Mouse (Mus musculus) liver, adult 2 months (tissue): ENCODE data around the gene Olfm1. TPM values are rescaled to one million over a fixed set of nuclear protein-coding genes. Genes with fewer than 3 reads are reported as not detected.

Experiments
- DNase-seq: peaks from one replicate; pipeline ENCODE4 v3.0.0-alpha.2; 2011; ENCODE audit warnings: low read depth, low spot score; ENCODE audit errors: extremely low read depth
- H3K27ac ChIP-seq: fragments of 200-500 bp; replicated peaks from 2 replicates; pipeline ENCODE4 v1.5.1; 2012; ENCODE audit warnings: low read depth, mild to moderate bottlenecking, control low read depth, inconsistent platforms, low read length; ENCODE audit not compliant: insufficient read depth
- H3K27me3 ChIP-seq: fragments of 200-500 bp; 2 replicates; pipeline ENCODE4 v1.6.1; 2012; ENCODE audit warnings: mild to moderate bottlenecking, moderate library complexity, low read length, inconsistent platforms; ENCODE audit not compliant: control insufficient read depth, insufficient read depth
- H3K36me3 ChIP-seq: fragments of 200-500 bp; 2 replicates; pipeline ENCODE4 v1.6.1; 2012; ENCODE audit warnings: low read length, inconsistent platforms; ENCODE audit not compliant: control insufficient read depth, insufficient read depth
- H3K4me1 ChIP-seq: fragments of 200-500 bp; 2 replicates; pipeline ENCODE4 v1.6.1; 2011; ENCODE audit warnings: low read length; ENCODE audit not compliant: control insufficient read depth, insufficient read depth
- H3K4me3 ChIP-seq: fragments of 200-500 bp; 2 replicates; pipeline ENCODE4 v1.5.1; 2011; ENCODE audit warnings: low read depth, mild to moderate bottlenecking, control low read depth, low read length, moderate library complexity; ENCODE audit not compliant: insufficient read depth
- H3K79me2 ChIP-seq: fragments of 200-500 bp; 2 replicates; pipeline ENCODE4 v1.6.1; 2012; ENCODE audit warnings: inconsistent platforms, mild to moderate bottlenecking, low read length, moderate library complexity; ENCODE audit not compliant: control insufficient read depth, insufficient read depth
- H3K9ac ChIP-seq: fragments of 200-500 bp; 2 replicates; pipeline ENCODE4 v1.6.1; 2012; ENCODE audit warnings: low read depth, mild to moderate bottlenecking, control low read depth, inconsistent platforms, low read length
- CTCF ChIP-seq: fragments of 200-500 bp; IDR thresholded peaks from 2 replicates; pipeline ENCODE4 v1.5.1; 2011; ENCODE audit warnings: low read depth, low read length, control low read depth
- POLR2A ChIP-seq: fragments of 200-500 bp; IDR thresholded peaks from 2 replicates; pipeline ENCODE4 v1.6.1; 2011; ENCODE audit warnings: low read length, control low read depth; ENCODE audit not compliant: insufficient read depth; ENCODE audit errors: extremely low read depth
- WGBS: fragments of 180-500 bp; shearing (Covaris S2); methylation state at CpG from one replicate; pipeline ENCODE4 v1.1.7; 2018; 5-methylcytosine and 5-hydroxymethylcytosine counted together
- polyA plus RNA-seq: library from polyadenylated mRNA; depleted of rRNA; stranded (reverse); fragments of >200 nt; gene quantifications from 2 replicates; pipeline ENCODE4 v1.2.3, GENCODE M21; 2012
- total RNA-seq: library from RNA; depleted of rRNA; stranded (reverse); fragments of >200 nt; gene quantifications from 2 replicates; pipeline ENCODE4 v1.2.3, GENCODE M21; 2014

Olfm1 gene
- total and polyA plus RNA-seq, 2 experiments = 1.7 to 2.6 TPM

DNA sequence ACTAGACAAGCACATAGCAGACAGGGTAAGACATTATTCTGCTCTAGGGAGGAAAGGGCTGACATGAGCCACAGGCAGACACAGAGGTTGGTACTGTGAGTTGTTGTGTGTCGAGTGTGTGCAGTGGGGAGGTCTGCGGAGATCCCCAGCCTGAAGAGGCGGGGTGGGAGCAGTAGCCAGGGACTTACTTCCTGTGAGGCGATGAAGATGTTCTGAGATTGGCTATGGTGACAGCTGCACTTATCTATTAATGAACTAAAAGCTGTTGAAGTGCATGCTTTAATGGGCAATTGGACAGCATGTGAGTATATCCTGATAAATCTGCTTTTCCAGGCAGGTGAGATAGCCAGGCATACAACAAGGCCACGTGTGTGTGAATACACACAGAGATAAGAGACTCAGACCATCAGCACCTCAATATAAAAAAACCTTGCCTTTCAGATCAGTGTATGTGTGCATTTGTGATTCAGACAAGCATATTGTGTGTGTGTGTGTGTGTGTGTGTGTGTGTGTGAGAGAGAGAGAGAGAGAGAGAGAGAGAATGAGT, 45.5 kb upstream of the Olfm1 start:
- Histone ChIP-seq H3K27ac (no peak overlapping the region), H3K9ac (no peak overlapping the region), H3K36me3 (no peaks in the 10 kb centered on the region), H3K79me2 (no peaks in the 10 kb centered on the region), H3K27me3 (no peaks in the 10 kb centered on the region), H3K4me1 (no peaks in the 10 kb centered on the region), H3K4me3 (no peak overlapping the region)
- DNase-seq = no peak
- TF ChIP-seq CTCF = no peak
- no peak for TF ChIP-seq POLR2A
- 75% methylated on average over 5 of the region's 5 CpGs for WGBS

GRCm38 (mm10) chr2:28149688-28150087, 43.1 kb upstream of the Olfm1 start:
- Histone ChIP-seq H3K9ac (no peak overlapping the region), H3K36me3 (no peaks in the 10 kb centered on the region), H3K4me3 (no peak overlapping the region), H3K4me1 (no peaks in the 10 kb centered on the region), H3K27me3 (no peaks in the 10 kb centered on the region), H3K27ac (no peak overlapping the region), H3K79me2 (no peaks in the 10 kb centered on the region)
- 85% methylated on average over 11 of the region's 11 CpGs for WGBS
- no peak for DNase-seq
- TF ChIP-seq CTCF (no peak), POLR2A (no peak)

DNA sequence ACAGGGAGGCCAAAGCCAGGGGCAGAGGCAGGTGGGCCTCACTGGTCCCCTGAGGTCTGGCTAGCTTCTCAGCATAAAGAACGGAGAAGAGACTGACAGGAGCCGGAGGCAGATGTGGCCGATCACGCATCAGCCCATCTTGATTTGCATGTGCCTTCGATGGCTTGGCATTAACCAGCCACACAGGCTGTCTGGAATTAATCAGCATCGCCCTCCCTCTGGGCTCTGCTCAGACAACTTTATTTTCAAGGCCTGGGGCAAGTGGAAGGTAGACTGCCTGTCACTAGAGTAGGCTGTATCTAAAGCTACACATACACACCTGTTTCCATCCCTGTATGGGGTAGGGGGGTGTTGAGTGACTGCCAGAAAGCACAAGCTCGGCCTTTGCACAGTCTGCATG, 32.2 kb upstream of the Olfm1 start:
- H3K4me1 ChIP-seq = no peaks in the 10 kb centered on the region
- no peak overlapping the region for H3K4me3 ChIP-seq
- no peaks in the 10 kb centered on the region for H3K27me3 ChIP-seq
- H3K27ac ChIP-seq = no peak overlapping the region
- no peak for DNase-seq
- WGBS = 80% methylated on average over 7 of the region's 7 CpGs
- no peaks in the 10 kb centered on the region for H3K79me2 ChIP-seq
- no peaks in the 10 kb centered on the region for H3K36me3 ChIP-seq
- TF ChIP-seq POLR2A = no peak
- TF ChIP-seq CTCF = no peak
- no peak overlapping the region for H3K9ac ChIP-seq

GRCm38 (mm10) chr2:28165570-28165969, 27.2 kb upstream of the Olfm1 start:
- Histone ChIP-seq H3K27me3 (no peaks in the 10 kb centered on the region), H3K36me3 (no peaks in the 10 kb centered on the region), H3K9ac (no peak overlapping the region), H3K27ac (no peak overlapping the region), H3K79me2 (no peaks in the 10 kb centered on the region), H3K4me3 (no peak overlapping the region), H3K4me1 (no peaks in the 10 kb centered on the region)
- TF ChIP-seq POLR2A (no peak), CTCF (no peak)
- DNase-seq = no peak
- WGBS = 77% methylated on average over 8 of the region's 8 CpGs

- Histone ChIP-seq H3K4me1 (no peaks in the 10 kb centered on the region), H3K9ac (no peak overlapping the region), H3K36me3 (no peaks in the 10 kb centered on the region), H3K27ac (no peak overlapping the region), H3K27me3 (no peaks in the 10 kb centered on the region), H3K4me3 (no peak overlapping the region), H3K79me2 (no peaks in the 10 kb centered on the region)
- WGBS = 63% methylated on average over 12 of the region's 12 CpGs
- TF ChIP-seq POLR2A (no peak), CTCF (no peak)
- DNase-seq = no peak
These were observed 23.5 kb upstream of the Olfm1 start for GRCm38 (mm10) chr2:28169336-28169735.

DNA sequence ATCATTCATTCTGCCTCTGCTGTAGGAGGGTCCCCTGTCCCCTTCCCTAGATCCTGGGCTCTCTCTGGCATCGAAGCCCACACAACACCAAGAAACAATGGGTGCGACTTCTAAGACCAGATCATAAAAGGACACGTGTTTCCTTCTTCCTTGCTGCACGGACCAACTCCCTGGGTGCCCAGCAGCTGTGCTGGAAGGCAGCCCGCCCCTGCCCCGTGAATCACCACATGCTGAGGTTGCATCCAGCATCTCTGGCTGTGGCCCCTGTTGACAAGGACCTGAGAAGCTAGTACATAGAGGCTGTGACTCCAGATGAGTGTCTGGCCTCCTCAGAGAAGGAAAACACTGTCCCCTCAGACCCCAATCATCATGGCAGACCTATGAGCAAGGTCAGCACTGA, 20.8 kb upstream of the Olfm1 start:
- TF ChIP-seq POLR2A (no peak), CTCF (no peak)
- Histone ChIP-seq H3K9ac (no peak overlapping the region), H3K36me3 (no peaks in the 10 kb centered on the region), H3K27ac (no peak overlapping the region), H3K79me2 (no peaks in the 10 kb centered on the region), H3K4me1 (no peaks in the 10 kb centered on the region), H3K4me3 (no peak overlapping the region), H3K27me3 (no peaks in the 10 kb centered on the region)
- DNase-seq = no peak
- 71% methylated on average over 6 of the region's 6 CpGs for WGBS
